Mouse (Mus musculus): ENCODE results near the gene Pbx2.
"Not testable (repeated sequence)": the region's sequence is repeated elsewhere in the genome, so short reads cannot be mapped to it uniquely, and the experiment has no call there.

The Pbx2 gene

DNA sequence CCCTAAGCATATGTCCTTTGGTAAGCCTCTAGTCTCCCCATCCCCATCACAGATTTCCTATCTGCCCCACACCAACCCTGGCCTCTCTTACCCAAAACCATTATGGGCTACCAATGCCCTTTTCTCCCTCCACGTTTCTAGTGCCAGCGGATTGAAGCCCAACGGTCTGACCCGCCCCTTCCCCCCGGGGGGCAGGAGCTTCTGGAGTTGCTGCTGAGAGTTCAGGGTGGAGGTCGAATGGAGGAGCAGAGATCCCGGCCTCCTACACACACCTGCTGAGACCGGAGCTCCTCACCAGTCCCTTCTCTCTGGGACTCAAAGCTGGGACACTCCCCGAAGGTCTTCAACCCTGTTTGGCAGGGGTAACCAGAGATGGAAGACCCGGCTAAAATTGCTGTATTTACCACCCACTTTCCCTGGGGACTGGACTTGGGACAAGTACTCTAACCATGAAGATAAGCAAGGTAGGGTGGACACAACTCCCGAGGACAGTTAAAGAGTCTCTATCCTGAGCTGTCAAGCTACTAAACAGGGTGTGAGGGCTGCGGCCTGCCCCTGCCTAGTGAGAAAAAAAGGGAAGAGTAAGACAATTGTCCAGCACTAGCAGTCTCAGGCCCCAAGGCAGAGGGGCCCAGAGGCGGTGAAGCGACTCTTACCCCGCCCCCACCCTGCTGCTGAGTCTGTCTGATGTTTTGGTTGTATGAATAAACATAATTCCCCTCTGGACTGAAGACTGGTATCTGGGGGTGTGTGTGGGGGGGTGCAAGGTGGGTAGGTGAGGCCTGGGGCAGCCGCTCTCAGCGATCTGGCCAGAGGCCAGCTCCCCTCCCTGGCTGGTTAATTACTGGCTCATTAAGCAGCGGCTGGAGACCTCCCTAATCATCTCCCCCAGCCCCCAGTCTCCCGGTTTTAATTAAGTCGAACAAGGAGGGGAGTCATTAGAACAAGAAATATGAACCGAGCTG is at the start of gene Pbx2:
Gene Pbx2, plus strand, starts transcription at position 238 of the 965 bp plus-strand sequence.
- peak; percentile 64 for DNase-seq

GRCm38 (mm10) chr17:34543567-34543966 is 47.5 kb upstream of the Pbx2 start:
- DNase-seq = not testable (repeated sequence)

DNA sequence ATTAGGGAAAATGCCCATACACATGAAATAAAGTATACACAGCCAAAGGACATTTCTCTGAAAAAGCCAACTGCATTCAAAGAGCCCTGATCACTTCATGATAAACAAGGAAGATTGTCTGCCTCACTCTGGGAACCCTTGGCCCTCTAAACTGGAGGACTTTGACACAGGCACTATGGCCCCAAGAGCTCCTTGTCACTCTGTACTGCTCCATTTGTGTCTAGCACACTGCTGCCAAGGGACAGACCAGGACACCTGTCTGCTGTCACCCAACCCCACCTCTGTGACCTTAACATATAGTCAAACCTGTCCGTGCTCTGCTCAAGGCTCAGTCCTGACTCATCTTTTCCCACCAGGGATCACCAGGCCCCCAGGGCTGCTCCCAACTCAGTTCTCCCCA is 44.3 kb upstream of the Pbx2 start:
- DNase-seq = no peak

- no peak for DNase-seq
Observed at GRCm38 (mm10) chr17:34547601-34548000, 43.5 kb upstream of the Pbx2 start.

DNA sequence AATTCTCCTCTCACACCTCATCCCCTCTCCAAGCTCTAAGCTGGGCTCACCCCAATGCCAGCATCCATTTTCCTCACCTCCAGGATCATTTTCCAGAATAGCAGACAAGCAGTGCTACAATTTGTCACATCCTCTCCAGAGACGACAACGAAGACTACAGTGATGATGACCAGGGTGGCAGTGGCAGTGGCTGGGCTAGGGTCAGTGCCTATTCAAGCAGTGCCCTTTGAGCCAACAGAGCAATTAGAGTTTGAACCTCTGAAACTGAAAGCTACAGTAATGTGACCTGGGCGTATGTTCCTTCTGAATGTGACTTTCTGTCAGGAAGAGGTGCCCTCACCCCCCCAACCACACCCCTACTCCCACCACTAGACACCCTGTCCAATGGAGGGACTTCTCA is 41.9 kb upstream of the Pbx2 start:
- no peak for DNase-seq

DNA sequence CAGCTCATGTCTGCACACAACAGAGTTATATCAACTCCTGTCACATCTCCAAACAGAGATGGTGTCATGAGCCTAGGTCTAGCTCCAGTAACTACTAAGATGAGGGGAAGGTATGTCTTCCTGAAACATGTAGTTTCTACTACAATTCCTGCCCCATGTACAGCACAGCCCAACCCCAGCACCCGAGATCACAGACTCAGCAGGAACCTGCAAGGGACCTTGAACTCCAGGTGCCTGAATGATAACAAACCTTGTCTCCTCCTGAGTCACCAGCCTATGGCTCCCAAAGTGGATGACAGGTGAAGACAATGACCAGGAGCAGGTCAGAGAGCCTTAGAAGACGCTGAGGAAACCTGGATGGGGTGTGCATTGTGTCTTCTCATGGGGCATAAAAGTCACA is 41.2 kb upstream of the Pbx2 start:
- no peak for DNase-seq

DNA sequence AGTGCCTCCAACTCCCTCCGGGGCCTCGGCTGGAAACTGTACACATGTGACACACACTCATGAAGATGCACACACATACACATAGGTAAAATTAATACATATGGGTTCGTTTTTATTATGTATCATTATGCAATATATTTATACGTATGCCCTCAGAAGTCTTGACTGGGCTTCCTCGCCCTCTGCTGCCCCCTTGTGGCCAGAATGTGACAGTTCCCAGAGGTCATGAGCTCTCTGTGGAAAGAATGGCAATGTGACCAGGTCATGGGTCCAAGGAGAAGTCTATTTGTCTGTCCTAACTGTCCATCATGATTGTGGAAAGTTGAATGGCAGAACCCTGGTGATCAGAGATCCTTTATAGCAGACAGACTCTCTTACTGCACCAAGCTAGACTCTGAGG is 35.6 kb upstream of the Pbx2 start:
- DNase-seq = peak; percentile 89

GRCm38 (mm10) chr17:34556406-34556805 is 34.7 kb upstream of the Pbx2 start:
- DNase-seq = no peak

- DNase-seq = no peak
Observed at GRCm38 (mm10) chr17:34557411-34557810, 33.7 kb upstream of the Pbx2 start.

DNA sequence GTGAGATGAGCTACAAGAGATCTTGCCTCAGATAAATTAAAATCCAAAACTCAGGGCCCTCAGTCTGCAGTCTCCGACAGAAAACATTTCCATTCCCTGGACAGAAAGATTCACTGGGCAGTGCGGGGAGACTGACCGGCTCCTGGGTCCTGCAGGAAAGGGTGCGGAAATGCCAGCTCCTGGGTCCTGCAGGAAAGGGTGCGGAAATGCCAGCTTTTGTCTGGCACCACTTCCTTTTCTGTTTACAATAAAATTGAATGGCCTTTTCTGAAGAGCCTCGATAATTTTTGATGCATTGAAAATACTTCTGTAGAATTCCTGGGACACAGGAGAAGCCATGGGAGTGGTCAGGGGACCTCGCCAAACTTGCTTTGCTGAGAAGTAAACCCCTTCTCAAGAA is 31.9 kb upstream of the Pbx2 start:
- DNase-seq = no peak

- no peak for DNase-seq
Observed at GRCm38 (mm10) chr17:34559895-34560294, 31.2 kb upstream of the Pbx2 start.

DNA sequence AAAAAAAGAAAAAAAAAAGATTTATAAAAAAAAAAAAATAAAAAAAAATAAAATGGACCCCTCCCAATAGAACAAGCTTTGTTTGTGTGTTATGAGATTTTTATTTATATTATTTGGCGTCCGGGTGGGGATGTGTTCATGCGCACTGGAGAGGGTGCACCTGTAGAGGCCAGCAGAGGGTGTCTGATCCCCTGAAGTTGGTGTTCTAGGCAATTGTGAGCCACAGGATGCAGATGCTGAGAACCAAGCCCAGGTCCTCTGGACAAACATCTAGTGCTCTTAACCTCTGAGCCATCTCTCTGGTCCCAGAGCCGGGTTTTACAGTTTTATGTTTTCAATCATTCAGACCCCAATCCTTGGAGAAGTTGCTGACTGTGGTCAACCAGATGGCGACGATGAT is 30.6 kb upstream of the Pbx2 start:
- no peak for DNase-seq

DNA sequence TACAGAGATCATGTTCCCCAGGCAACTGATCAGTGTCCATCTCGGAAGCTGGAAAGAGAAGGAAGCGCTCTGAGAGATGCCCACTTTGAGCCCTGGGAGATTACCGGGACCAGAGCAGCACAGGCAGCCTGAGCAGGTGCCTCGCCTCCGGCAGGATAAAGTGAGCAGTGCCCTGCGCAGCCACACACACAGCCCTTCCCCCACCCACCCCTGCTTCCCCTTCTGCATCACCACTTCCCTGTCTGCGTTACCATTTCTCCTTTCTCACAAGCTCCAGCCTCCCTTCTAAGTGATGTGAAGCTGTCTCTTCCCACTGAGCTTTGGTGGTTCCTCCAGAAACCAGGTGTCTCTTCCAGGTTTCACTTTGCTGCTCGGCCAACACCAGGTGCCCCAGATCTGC is 29.9 kb upstream of the Pbx2 start:
- peak; percentile 37 for DNase-seq

DNA sequence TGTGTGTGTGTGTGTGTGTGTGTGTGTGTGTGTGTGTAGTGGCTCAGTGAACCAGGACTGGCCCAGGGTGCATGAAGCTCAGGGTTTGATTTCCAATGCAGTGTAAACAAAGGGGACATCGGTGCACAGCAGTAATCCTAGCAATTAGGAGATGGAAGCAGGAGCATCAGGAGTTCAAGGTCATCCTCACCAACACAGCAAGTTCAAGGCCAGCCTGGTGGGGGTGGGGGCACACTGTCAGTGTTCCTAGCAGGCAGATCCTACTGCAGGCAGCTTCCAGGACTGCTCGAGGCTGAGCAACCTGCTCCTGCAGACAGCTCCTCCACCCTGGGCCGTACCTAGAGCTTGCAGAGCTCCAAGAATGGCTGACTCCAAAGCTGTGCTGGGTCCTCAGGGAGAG is 28.5 kb upstream of the Pbx2 start:
- no peak for DNase-seq

- no peak for DNase-seq
Observed at GRCm38 (mm10) chr17:34563354-34563753, 27.7 kb upstream of the Pbx2 start.

DNA sequence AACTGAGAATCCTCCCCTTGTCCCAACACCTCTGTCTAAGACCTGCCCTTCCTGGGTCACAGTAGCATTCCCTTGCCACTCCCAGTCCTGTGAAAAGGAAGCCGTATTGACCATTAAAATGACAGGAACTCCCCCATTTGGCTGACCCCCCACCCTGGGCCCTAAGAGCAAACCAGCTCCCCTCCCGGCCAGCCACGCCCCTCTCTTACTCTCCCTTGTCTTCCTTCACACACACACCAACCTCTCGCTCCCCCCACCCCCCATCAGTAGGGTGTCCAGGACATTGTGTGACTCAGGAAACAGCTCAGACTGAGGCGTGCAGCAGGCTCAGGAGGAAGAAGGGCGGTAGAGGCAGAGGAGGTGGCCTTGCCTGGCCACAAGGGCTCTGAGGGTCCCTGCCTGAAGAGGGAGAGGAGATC is 27.1 kb upstream of the Pbx2 start, which contains the start of gene Notch4:
Gene Notch4, plus strand, starts transcription at position 266 of the 419 bp plus-strand sequence.
- no peak for DNase-seq

DNA sequence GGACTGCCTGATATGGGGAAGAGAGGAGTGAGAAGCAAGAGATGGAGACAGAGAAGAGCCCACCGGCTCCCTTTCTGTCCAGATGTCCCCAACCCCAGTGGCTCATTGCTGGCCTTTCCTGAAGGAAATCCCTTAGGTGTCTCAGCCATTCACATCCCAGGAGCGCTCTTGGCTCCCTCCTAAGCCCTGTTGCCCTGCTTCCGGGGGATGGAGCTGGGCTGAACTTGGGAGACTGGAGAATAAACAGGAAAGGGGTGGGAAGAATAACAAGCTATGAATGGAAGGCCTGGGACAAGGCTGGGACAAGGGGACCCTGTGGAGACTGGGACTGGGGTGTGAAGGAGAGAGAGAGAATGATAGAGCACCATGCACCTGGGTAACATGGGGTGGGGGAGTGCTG is 26.3 kb upstream of the Pbx2 start:
- DNase-seq = no peak

DNA sequence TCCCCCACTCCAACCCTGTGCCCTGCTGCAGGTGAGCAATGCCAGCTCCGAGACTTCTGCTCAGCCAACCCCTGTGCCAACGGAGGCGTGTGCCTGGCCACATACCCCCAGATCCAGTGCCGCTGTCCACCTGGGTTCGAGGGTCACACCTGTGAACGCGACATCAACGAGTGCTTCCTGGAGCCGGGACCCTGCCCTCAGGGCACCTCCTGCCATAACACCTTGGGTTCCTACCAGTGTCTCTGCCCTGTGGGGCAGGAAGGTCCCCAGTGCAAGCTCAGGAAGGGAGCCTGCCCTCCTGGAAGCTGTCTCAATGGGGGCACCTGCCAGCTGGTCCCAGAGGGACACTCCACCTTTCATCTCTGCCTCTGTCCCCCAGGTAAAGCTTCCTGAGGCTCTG is 23.8 kb upstream of the Pbx2 start:
- DNase-seq = no peak

DNA sequence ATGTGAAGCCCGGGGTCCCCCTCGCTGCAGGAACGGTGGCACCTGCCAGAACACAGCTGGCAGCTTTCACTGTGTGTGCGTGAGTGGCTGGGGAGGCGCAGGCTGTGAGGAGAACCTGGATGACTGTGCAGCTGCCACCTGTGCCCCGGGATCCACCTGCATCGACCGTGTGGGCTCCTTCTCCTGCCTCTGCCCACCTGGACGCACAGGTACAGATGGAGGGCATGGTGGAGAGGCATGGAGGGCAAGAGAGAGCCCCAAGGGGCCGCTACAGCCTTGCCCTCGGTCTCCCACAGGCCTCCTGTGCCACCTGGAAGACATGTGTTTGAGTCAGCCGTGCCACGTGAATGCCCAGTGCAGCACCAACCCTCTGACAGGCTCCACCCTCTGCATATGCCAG is 22.6 kb upstream of the Pbx2 start:
- no peak for DNase-seq

- no peak for DNase-seq
Observed at GRCm38 (mm10) chr17:34569919-34570318, 21.1 kb upstream of the Pbx2 start.

DNA sequence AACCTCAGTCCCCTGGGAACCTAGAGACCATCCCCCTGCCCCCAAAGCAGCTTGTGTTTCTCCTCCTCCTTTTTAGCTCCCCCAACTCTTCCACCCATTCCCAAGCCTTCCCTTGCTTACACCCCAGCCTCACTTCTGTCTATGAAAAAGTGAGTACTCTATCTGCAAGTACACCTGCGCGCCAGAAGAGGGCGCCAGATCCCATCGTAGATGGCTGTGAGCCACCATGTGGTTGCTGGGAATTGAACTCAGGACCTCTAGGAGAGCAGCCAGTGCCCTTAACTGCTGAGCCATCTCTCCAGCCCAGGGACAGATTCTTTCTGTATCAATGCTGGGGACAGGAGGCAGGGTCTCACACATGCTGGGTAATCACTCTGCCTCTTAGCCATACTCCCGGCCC is 19.2 kb upstream of the Pbx2 start:
- peak; percentile 69 for DNase-seq

DNA sequence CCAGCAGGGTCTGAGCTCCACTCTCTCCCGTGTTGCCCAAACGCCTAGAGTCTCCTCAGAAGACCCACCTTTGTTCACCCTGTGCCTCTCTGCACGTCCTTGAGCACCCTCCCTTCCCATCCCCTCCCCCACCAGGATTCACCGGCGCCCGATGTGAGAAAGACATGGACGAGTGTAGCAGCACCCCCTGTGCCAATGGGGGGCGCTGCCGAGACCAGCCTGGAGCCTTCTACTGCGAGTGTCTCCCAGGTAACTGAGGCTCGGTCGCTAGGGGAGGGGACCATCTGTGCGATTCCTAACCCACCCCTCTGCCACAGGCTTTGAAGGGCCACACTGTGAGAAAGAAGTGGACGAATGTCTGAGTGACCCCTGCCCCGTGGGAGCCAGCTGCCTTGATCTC is 18.7 kb upstream of the Pbx2 start:
- DNase-seq = peak; percentile 46

- DNase-seq = no peak
Observed at GRCm38 (mm10) chr17:34576577-34576976, 14.5 kb upstream of the Pbx2 start.

GRCm38 (mm10) chr17:34578070-34578469 is 13.0 kb upstream of the Pbx2 start:
- no peak for DNase-seq

DNA sequence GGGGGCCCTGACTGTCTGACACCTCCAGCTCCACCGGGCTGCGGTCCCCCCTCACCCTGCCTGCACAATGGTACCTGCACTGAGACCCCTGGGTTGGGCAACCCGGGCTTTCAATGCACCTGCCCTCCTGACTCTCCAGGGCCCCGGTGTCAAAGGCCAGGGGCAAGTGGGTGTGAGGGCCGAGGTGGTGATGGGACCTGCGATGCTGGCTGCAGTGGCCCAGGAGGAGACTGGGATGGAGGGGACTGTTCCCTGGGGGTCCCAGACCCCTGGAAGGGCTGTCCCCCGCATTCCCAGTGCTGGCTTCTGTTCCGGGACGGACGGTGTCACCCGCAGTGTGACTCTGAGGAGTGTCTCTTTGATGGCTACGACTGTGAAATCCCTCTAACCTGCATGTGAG is 8.5 kb upstream of the Pbx2 start:
- no peak for DNase-seq
